Mouse (Mus musculus): ENCODE measurements around the gene Dnajc11. TPM values are rescaled to one million over a fixed set of nuclear protein-coding genes. Genes with fewer than 3 reads are reported as not detected.

The Dnajc11 gene
- total RNA-seq (2021) = 10 to 100 TPM; 78.1 to 88.9 TPM
- long read RNA-seq, experiment 1, transcript Dnajc11-201 (16 exons, 3,151 nt) = major isoform, 125 of 142 reads
- long read RNA-seq, experiment 1, partial matches to known transcripts = 0 of 142 reads
- long read RNA-seq, experiment 1, other reads (novel, unspliced or antisense) = 15 of 142 reads
- long read RNA-seq, experiment 2, transcript Dnajc11-201 (16 exons, 3,151 nt) = major isoform, 239 of 289 reads
- long read RNA-seq, experiment 2, partial matches to known transcripts = 15 of 289 reads
- long read RNA-seq, experiment 2, other reads (novel, unspliced or antisense) = 35 of 289 reads

DNA sequence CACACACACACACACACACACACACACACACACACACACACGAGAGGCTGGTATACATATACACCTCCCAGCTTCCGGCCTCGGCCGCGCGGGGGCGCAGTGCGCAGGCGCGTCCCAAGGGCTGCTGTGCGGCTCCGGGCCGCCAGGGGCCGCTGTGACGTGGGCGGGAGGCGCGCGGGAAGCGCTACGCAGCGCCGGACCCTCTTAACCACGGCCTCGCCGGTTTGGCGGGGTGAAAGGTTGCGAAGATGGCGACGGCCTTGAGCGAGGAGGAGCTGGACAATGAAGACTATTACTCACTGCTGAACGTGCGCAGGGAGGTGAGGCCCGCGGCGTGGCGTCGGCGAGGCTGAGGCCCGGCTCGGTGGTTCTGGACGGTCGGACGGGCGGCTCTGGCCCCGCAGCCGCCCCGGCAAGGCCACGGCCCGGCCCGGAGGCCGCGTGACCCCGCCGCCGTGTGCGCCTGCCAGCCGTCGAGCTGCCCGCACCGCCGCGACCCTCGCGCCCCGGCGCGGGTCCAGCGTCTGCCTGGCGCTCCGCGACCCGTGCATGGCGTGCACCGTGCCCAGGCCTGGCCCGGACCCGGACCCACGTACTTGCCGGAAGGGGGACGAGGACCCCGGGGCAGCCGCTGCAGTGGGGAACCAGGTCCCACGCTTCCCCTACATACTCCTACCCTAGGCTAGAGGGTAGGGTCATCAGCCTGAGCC lies at the start of gene Dnajc11:
TSS of gene Dnajc11 (plus strand) at position 187 of the 710 bp plus-strand sequence.
- DNase-seq (ENCODE audit: low spot score in 2 of 2) = peak; percentile 98

DNA sequence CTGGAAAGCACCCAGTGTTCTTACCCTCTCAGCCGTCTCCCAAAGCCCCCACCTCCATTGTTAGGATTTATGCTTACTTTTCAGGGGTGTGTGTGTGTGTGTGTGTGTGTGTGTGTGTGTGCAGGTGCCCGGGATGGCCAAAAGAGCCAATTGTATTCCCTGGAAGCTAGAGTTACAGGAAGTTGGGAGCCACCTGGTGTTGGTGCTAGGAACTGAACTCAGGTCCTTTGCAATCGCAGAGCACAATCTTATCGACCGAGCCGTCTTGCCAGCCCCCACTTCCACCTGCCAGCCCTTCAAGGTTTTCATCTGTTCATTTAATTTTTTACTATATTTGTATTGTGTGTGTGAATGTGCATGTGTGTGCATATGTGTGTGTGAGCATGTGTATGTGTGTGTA lies 40.2 kb upstream of the Dnajc11 start:
- DNase-seq (ENCODE audit: low spot score in 2 of 2) = no peak

DNA sequence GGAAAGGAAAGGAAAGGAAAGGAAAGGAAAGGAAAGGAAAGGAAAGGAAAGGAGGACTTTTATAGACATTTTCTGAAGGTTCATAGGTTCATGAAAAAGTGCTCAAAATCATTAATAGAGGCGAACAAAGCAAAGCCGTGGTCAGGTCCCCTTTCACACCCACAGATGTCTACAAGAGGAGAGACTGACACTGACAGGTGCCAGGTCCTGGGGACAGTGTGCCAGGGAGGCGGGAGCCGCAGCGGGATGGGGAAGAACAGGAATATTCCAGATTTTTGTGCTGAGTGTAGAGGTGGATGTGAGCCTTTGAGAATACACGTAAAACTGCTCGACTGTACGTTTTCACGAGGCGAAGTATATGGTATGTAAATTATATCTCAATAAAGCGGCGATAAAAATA lies 38.6 kb upstream of the Dnajc11 start:
- DNase-seq (ENCODE audit: low spot score in 2 of 2) = no peak

DNA sequence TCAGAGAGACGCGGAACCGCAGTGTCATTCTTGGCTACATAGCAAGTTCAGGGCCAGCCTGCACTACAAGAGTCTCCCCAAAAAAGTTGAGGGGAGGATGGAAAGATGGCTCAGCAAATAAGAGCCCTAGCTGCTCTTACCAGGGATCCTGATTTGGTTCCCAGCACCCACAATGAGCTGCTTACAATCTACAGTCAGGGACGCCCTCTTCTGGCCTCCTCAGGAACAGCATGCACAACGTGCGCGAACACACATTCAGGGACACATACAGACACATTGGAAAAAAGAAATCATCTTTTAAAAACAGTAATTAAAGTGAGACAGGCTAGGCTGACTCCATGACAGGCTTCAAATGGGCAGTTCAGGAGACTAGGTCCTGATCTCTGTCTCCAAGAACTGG lies 37.9 kb upstream of the Dnajc11 start:
- DNase-seq (ENCODE audit: low spot score in 2 of 2) = no peak

DNA sequence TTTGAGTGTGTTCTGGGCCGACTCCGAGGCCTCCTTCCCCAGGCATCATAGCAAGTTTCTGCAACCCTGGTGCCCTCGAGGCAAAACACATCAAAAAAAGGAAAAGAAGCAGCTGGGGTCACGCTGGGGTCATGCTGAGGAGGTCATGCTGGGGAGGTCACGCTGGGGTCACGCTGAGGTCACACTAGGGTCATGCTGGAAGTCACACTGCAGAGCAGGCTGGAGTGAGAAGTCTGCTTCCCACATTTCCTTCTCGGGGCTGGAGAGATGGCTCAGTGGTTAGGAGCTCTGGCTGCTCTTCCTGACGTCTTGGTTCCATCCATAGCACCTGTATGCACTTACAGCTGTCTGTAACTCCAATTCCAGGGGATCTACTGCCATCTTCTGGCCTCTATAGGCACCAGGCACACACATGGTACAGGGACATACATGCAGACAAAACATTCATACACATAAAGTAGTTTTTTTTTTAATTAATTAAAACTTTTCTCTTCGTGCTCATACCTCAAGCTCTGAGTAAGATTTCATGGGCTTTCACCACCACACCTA lies 36.3 kb upstream of the Dnajc11 start:
- no peak for DNase-seq (ENCODE audit: low spot score in 2 of 2)

DNA sequence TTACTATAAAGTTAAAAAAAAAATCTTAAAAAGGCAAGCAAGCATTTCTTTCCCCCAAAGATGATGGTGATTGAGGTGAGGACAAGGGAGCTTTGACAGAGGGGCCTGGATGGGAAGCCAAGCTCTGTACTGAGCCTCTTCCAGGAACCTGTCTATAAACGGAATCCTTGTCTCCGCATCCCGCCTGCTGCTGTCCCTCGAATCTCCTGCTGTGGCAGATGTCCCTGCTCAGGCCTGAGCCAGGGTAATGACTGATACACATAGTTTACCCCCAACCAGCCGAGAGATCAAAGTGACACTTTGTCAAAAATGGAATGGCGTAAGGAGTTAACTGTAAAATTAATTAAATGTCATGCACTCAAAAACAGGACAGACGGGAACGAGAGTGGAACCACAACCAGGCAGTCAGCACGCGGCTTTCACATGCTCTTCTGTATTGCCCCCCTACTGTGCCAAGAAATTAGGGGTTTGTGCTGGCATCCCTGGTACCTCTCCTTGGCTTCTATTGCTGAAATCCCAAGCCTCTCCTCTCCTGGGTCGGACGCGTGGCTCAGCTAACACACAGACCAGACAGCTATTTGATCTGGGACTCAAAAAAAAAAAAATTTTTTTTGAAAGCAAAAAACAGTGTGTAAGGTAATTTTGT lies 34.8 kb upstream of the Dnajc11 start:
- DNase-seq (ENCODE audit: low spot score in 2 of 2) = no peak

DNA sequence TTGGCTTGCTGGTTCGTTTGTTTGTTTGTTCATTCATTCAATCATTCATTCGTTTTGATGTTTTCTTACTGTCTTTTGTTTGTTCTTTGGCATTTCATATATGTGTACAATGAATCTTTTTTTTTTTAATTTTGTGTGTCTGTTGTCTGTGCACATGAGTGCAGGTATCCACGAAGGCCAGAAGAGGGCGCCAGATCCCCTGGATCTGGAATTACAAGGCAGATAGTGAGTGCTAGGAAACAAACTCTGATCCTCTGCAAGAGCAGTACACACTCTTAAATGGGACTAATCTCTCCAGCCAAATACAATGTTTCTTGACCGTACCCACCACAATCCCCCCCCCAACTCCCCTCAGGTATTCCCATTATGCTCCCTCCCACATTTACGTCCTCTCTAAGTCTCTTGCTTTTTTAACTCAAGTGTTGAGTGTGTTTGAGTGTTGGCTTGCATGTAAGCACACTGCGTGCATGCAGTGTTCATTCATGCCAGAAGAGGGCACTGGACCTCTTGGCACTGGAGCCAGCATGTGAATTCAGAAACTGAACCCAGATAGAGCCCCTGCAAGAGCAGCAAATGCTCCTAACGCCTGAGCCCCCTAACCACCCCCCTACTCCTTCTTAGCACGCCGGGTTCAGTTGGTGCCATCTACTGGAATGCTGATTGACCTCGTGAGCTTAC lies 33.6 kb upstream of the Dnajc11 start:
- no peak for DNase-seq (ENCODE audit: low spot score in 2 of 2)

DNA sequence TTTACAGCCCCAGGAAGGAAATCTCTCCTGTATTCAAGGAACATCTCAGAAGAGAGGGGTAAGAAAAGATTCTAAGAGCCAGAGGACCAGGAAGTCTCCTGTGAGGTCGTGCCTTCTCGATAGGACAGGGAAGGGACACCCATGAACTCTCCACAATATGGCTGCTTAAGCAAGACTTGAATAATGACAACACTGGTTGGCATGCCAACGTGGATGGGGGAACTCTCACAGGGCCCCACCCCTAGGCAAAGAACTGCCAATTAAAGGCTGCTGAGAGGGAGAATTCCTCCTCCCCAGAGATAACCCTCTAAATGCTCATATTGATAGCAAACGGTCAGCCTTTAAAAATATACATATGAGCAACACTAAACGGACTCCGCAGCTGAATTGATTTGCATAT lies 32.8 kb upstream of the Dnajc11 start:
- DNase-seq (ENCODE audit: low spot score in 2 of 2) = no peak

DNA sequence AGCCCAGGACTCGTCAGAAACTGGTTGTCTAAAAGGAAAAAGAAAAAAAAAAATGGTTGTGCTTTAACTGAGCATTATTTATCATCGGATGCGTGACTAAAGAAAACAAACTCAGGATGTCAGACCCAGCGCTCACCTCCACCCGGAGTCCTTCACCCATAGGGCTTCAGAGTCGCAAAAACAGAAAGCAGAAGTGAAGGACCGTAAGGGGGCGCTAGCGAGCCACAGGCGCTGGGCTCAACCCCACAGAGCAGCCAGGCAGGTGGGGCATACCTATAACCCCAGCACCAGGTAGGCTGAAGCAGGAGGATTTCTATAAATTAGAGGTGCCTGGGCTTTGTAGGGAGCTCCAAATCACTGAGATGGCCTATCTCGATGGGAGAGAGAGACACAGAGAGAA lies 32.1 kb upstream of the Dnajc11 start:
- peak; percentile 26 to 53 for DNase-seq (ENCODE audit: low spot score in 2 of 2)

DNA sequence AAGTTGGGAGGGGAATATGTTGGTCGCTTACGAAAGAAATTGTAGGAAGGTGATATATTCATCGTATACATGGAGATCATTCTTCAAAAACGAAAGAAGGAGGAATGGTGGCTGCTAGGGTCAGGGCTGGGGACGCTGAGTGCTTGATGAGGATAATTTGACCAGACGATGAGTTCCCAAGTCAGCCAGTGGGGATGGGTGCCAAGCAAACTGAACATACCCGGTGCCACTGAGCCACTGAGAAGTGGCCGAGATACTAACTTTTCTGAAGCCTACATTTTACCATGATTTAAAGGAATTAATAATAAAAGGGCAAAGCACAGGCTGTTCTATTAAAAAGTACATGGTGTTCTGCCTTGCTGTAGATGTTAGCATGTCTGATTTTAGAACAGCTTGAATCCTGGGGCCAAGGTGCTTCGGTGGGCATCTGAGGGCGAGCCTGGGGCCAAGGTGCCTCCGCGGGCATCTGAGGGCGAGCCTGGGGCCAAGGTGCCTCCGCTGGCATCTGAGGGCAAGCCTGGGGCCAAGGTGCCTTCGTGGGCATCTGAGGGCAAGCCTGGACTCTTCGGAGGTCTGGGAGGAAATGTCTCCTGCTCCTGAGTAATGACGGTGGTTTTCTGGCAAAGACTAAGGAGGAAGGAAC lies 31.3 kb upstream of the Dnajc11 start:
- peak; percentile 6 to 31 for DNase-seq (ENCODE audit: low spot score in 2 of 2)

DNA sequence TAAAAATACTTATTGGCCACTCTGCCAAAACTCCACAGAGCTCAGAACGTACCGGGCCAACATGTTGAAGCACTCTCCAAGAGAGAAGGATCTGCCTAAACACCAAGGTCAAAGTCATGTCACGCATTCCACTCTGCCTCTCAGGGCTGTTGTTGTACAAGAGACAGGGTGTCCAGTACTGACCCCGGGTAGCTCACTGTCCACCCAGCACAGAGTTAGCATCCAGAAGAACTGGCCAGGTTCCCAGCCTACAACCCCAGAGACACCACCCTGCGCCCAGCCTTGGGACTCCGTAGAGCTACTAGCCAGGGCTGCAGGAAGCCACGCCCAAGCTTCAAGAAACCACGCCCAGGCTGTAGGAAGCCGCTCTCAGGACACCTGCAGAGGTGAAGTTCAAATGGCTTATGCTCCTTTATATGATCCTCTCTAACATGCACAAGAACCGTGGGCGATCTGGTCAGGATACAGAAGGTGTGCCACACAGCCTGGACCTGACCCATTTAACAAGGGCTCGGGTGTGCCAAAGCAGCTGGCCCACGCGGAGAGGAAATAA lies 30.7 kb upstream of the Dnajc11 start:
- DNase-seq (ENCODE audit: low spot score in 2 of 2) = peak; percentile 34 to 57

DNA sequence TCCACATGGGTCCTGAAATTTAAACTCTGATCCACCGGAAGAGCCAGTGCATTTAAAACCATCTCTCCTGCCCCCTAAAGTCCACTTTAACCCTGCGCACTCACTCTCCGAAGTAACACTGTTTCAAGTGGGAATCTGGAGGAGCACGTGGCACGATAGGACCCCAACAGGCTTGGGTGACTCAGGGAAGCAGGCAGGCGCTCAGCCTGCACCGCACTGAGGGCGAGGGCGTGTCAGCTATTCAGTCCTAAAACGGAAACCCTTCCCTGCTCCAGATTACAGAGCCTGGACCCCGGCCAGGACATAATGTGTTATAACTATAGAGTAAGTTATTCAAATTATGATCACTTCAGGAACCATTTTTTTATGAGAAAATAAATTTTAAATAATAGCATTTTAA lies 29.4 kb upstream of the Dnajc11 start:
- peak in 1 of 2 experiments; percentile 38 for DNase-seq (ENCODE audit: low spot score in 2 of 2)

DNA sequence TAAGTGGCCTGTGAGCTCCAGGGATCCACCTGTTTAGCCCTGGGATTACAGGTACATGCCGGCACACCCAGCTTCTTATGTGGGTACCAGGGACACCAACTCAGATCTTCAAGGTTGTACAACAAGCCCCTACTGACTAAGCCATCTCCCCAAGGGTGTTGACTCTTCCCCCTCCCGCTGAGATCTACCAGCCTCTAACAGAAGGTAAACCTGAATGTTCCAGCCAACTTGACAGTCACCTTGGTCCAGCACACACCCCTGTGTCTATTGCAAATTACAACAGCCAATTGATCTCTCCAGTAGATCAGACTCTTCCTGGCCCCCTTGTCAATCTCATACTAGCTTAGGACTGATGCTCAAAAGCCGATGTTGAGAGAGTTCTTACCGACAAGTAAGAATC lies 27.9 kb upstream of the Dnajc11 start:
- DNase-seq (ENCODE audit: low spot score in 2 of 2) = no peak

DNA sequence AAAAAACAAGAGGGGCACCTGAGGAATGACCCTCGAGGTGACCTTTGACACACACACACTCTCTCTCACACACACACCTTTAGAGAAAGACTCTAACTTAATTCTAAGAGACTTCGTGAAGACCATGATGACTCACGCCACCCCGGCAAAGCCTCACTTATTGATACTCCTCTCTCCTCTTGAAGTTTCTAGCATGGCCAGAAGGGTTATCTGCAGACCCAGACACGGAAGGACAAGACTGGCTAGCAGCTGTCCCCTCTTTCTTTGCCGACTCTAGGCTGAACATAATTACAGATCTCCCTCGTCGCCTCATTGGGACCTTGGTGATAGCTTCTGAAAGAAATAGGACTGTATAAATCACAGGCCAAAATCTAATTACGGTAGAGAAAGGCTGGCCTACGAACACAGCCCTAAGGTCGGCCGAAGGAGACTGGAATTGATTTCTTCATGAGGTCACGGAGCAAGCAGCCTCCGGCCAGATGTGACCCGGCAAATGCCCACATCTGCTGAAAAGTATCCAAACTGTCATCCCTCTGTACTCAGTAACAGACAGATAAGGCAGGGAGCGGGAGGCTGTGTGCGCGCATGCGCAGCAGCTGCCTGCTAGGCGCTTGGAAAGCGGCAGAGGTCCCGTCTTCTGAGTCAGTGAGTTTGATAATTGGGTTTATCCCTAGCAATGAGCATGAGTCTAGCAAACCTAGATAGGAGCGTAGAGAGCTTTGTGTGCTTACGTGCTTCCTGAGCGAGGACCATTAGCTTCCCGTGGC lies 25.7 kb upstream of the Dnajc11 start:
- DNase-seq (ENCODE audit: low spot score in 2 of 2) = no peak

DNA sequence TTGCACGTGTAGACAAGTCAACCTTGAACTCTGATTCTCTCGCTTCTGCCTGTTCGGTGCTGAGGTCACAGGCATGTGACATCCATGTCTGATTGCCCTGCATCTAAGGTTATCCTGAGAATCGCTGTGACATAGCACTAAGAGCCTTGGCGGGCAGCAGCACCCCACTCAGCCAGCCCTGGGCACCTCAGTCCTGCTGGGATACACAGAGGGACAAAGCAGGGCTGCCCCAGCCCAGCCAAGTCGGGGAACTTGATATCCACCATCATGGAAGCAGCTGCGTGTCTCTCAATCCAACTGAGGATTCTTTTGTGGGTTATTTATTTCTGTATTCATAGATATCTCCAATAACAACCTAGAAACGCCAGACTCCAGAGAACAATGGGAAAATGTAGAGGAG lies 24.7 kb upstream of the Dnajc11 start:
- DNase-seq (ENCODE audit: low spot score in 2 of 2) = no peak

DNA sequence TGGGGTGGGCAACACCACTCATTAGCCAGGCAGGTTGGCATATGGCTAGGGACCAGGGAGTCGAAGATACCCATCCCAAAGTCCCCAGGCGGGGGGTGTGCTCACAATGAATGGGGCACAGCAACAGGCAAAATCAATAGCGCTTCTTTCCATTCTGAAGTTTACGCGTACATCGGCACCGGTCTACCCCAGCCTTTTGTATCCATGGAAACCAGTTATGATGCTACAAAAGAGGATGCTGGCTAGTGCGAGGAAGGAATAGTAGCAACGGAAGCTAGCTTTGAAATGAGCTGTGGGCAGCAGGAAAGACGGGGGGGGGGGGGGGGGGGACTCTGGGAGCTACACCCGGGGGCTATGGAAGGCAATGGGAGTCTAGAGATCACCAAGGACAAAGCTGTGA lies 17.2 kb upstream of the Dnajc11 start:
- no peak for DNase-seq (ENCODE audit: low spot score in 2 of 2)

DNA sequence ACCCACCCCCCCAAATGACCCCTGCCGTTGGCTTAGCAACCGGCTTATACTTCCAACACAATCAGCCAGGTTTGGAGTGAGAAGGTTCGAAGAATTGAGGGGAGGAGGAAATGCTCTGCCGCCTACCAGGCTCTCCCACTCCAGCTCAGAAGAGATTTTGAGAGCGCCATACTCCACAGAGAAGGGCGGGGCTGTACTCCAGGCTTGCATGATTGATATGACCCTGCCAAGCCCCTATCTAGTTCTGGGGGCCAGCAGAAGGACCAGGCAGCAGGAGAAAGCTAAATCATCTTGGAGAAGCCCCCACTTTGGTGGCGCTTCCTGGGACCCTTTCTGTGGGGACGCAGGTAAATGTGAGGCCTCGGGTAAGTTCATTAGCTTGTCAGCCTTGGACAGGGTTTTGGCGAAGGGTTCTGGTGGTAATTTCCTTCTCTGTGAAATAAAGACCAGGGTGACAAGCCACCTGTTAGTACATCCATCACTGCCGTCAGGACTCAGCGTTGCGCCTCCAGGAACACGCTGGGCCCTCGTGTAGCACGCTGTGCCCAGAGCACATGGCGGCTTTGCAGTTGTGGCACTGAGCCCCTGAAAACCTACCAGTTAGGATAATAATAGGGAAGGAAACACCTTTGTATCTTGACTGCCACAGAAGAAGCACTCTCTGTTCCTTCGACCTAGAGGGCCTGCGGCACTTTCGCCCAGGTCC lies 14.2 kb upstream of the Dnajc11 start:
- DNase-seq (ENCODE audit: low spot score in 2 of 2) = no peak

DNA sequence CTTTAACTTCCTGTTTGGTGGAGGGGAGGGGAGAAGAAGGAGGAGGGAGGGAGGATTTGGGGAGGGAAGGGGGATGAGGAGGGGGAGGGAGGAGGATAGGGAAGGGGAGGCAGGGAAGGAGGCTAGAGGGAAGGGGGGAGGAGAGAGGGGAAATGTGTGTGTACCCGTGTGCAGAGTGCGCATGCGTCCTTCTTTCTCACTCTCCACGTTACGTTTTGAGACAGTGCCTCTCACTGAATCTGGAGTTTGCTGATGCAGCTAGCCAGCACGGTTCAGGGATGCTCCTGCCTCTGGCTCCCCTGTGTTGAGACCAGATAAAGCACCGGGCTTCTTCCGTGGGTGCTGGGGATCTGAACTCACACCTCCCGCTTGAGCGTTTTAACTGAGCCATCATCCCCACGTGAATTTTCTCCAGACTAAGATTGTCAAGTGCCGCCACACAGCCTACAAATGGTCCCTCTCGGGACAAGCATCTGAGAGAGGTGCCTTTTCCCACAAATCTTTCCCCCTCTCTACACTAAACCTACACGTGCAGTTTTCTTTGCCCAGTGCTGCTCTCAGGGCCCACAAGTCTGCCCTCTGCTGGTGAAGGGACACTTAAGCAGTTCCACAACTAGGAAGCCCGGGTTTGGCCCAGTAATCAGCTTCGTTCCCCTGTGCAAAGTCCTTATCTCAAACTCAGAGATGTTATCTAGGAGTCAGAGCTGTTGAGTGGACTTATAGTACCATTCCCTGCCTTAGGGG lies 13.4 kb upstream of the Dnajc11 start:
- DNase-seq (ENCODE audit: low spot score in 2 of 2) = peak; percentile 54 to 62

All from adrenal gland, adult 18-20 months (tissue).